Mouse (Mus musculus) testis, postnatal 14 days (tissue): ENCODE results near the gene Aco1.

Experiments used
- DNase-seq: peaks from one replicate; pipeline ENCODE4 v3.0.0; 2021; ENCODE audit warnings: low spot score

Gene Aco1

GRCm38 (mm10) chr4:40218382-40218781 is 75.5 kb downstream of the Aco1 start:
- DNase-seq = no peak

- DNase-seq = no peak
Measured at GRCm38 (mm10) chr4:40220437-40220836, 77.6 kb downstream of the Aco1 start.

- DNase-seq = no peak
Measured at GRCm38 (mm10) chr4:40221004-40221760, 78.3 kb downstream of the Aco1 start.

- DNase-seq = no peak
Measured at GRCm38 (mm10) chr4:40221876-40222585, 79.2 kb downstream of the Aco1 start.

GRCm38 (mm10) chr4:40226095-40226494 is 83.2 kb downstream of the Aco1 start:
- no peak for DNase-seq

GRCm38 (mm10) chr4:40227131-40227530 is 84.2 kb downstream of the Aco1 start:
- no peak for DNase-seq

GRCm38 (mm10) chr4:40227886-40228285 is 85.0 kb downstream of the Aco1 start:
- no peak for DNase-seq

- no peak for DNase-seq
Measured at GRCm38 (mm10) chr4:40229723-40230122, 86.8 kb downstream of the Aco1 start.

- DNase-seq = no peak
Measured at GRCm38 (mm10) chr4:40233062-40233664, 90.3 kb downstream of the Aco1 start.

- no peak for DNase-seq
Measured at GRCm38 (mm10) chr4:40234256-40234655, 91.4 kb downstream of the Aco1 start.

GRCm38 (mm10) chr4:40236829-40237228 is 93.9 kb downstream of the Aco1 start:
- no peak for DNase-seq

GRCm38 (mm10) chr4:40238483-40239408 is 95.9 kb downstream of the Aco1 start:
- DNase-seq = peak; percentile 39

GRCm38 (mm10) chr4:40239409-40240271 is 96.8 kb downstream of the Aco1 start, which contains the start of gene Ddx58:
Gene Ddx58 (minus strand): TSS chr4:40239828.
- no peak for DNase-seq

GRCm38 (mm10) chr4:40240272-40240744 is 97.4 kb downstream of the Aco1 start:
- DNase-seq = no peak

- no peak for DNase-seq
Measured at GRCm38 (mm10) chr4:40241928-40242327, 99.0 kb downstream of the Aco1 start.

GRCm38 (mm10) chr4:40243006-40243405 is 100.1 kb downstream of the Aco1 start:
- no peak for DNase-seq

GRCm38 (mm10) chr4:40244035-40244434 is 101.2 kb downstream of the Aco1 start:
- no peak for DNase-seq
